8 mouse cellular contexts compared by ENCODE assay signal in genomic region chr1:34005238-34005725, GRCm38 (mm10).
DNase-seq lines count a peak whose midpoint lies in the region; ATAC-seq and TF ChIP-seq lines count a peak whose summit lies in the region.

No protein-coding gene starts in this region.

- peak overlapping the region; percentile 49; the same call in 1 of the 2 replicates for H3K4me3 ChIP-seq in kidney, postnatal 0 days (replicated peaks; ENCODE audit: low read depth, low read length)
- peak overlapping the region; percentile 50 for H3K4me3 ChIP-seq in embryonic facial prominence, embryonic 12.5 days
- peak overlapping the region; percentile 48 for H3K4me3 ChIP-seq in hindbrain, embryonic 15.5 days
- peak overlapping the region; percentile 61 for H3K4me3 ChIP-seq in midbrain, embryonic 16.5 days (ENCODE audit: low read depth, low read length)

- 0 out of 2 replicates have a peak, but pooled peaks cover 7% of the 10 kb centered on the region for H3K4me1 ChIP-seq in kidney, postnatal 0 days (replicated peaks; ENCODE audit: insufficient read depth, low read length)
- peaks cover 17% of the 10 kb centered on the region for H3K4me1 ChIP-seq in embryonic facial prominence, embryonic 12.5 days
- peaks cover 38% of the 10 kb centered on the region for H3K4me1 ChIP-seq in hindbrain, embryonic 15.5 days (replicated peaks)
- peaks cover 34% of the 10 kb centered on the region for H3K4me1 ChIP-seq in midbrain, embryonic 16.5 days (ENCODE audit: control insufficient read depth, insufficient read depth, low read length)

- H3K36me3 ChIP-seq in kidney, postnatal 0 days (ENCODE audit: insufficient read depth, low read length): no peaks in the 10 kb centered on the region
- H3K36me3 ChIP-seq in embryonic facial prominence, embryonic 12.5 days: no peaks in the 10 kb centered on the region
- no peaks in the 10 kb centered on the region for H3K36me3 ChIP-seq in hindbrain, embryonic 15.5 days
- H3K36me3 ChIP-seq in midbrain, embryonic 16.5 days (ENCODE audit: control insufficient read depth, insufficient read depth, low read length): no peaks in the 10 kb centered on the region

- intact Hi-C loops in gastrocnemius, postnatal 36 days (cut with DNase I): loop anchor here (5.0 kb wide), 1 partner anchor 112 kb away; no protein-coding TSS in a partner anchor

- peak overlapping the region; percentile 89 for H3K4me2 ChIP-seq in kidney, postnatal 0 days (ENCODE audit: low read length)
- peak overlapping the region; percentile 78 for H3K4me2 ChIP-seq in embryonic facial prominence, embryonic 12.5 days (replicated peaks)
- H3K4me2 ChIP-seq in hindbrain, embryonic 15.5 days: peak overlapping the region; percentile 79
- peak overlapping the region; percentile 61 for H3K4me2 ChIP-seq in midbrain, embryonic 16.5 days (ENCODE audit: low read length)

- DNase-seq in kidney, postnatal 0 days (ENCODE audit: low spot score): no peak
- no peak for DNase-seq in kidney, postnatal 4 days
- DNase-seq in adrenal gland, postnatal 36 days: no peak
- DNase-seq in thymus, adult 18-20 months: no peak
- no peak for DNase-seq in gastrocnemius, postnatal 36 days

- no peak for ATAC-seq in kidney, postnatal 0 days (replicated peaks; ENCODE audit: low FRiP score, low read depth)
- no peak for ATAC-seq in embryonic facial prominence, embryonic 12.5 days (ENCODE audit: insufficient number of reproducible peaks, insufficient read depth, low FRiP score, low TSS enrichment)
- ATAC-seq in hindbrain, embryonic 15.5 days (ENCODE audit: low FRiP score, low read depth): peak; percentile 40
- peak; percentile 43; the same call in 1 of the 2 replicates for ATAC-seq in midbrain, embryonic 16.5 days

- peak overlapping the region; percentile 19; the same call in 1 of the 2 replicates for H3K27ac ChIP-seq in kidney, postnatal 0 days
- H3K27ac ChIP-seq in embryonic facial prominence, embryonic 12.5 days: peak overlapping the region; percentile 64
- H3K27ac ChIP-seq in hindbrain, embryonic 15.5 days (replicated peaks): peak overlapping the region; percentile 89
- H3K27ac ChIP-seq in midbrain, embryonic 16.5 days (ENCODE audit: low read length): peak overlapping the region; percentile 85

- no peaks in the 10 kb centered on the region for H3K27me3 ChIP-seq in kidney, postnatal 0 days (ENCODE audit: insufficient read depth, low read length)
- H3K27me3 ChIP-seq in embryonic facial prominence, embryonic 12.5 days: no peaks in the 10 kb centered on the region
- H3K27me3 ChIP-seq in hindbrain, embryonic 15.5 days: no peaks in the 10 kb centered on the region
- no peaks in the 10 kb centered on the region for H3K27me3 ChIP-seq in midbrain, embryonic 16.5 days (ENCODE audit: control insufficient read depth, insufficient read depth, low read depth, low read length)

- WGBS in kidney, postnatal 0 days: 8% methylated on average over 10 of the region's 10 CpGs
- 2% methylated on average over 10 of the region's 10 CpGs for WGBS in embryonic facial prominence, embryonic 12.5 days
- 2% methylated on average over 10 of the region's 10 CpGs for WGBS in hindbrain, embryonic 15.5 days
- WGBS in midbrain, embryonic 16.5 days: under 1% methylated on average over 10 of the region's 10 CpGs

- TF ChIP-seq CTCF in kidney, postnatal 0 days (IDR thresholded peaks at IDR 0.05; ENCODE audit: low read depth): no peak

- H3K9me3 ChIP-seq in kidney, postnatal 0 days (replicated peaks; ENCODE audit: low read length): no peaks in the 10 kb centered on the region
- H3K9me3 ChIP-seq in embryonic facial prominence, embryonic 12.5 days: no peaks in the 10 kb centered on the region
- no peaks in the 10 kb centered on the region for H3K9me3 ChIP-seq in hindbrain, embryonic 15.5 days
- no peaks in the 10 kb centered on the region for H3K9me3 ChIP-seq in midbrain, embryonic 16.5 days (replicated peaks; ENCODE audit: control insufficient read depth, low read length, poor library complexity, severe bottlenecking)

- no peak overlapping the region for H3K9ac ChIP-seq in kidney, postnatal 0 days (ENCODE audit: low read depth, low read length)
- H3K9ac ChIP-seq in embryonic facial prominence, embryonic 12.5 days: peak overlapping the region; percentile 52
- H3K9ac ChIP-seq in hindbrain, embryonic 15.5 days: no peak overlapping the region
- H3K9ac ChIP-seq in midbrain, embryonic 16.5 days (ENCODE audit: low read depth, low read length): peak overlapping the region; percentile 82

Comparison
In these comparisons a context has a peak if more than half of its experiments do, and no peak if none do; other contexts are left out.
1. ATAC-seq: peak in hindbrain, embryonic 15.5 days (single experiment) and midbrain, embryonic 16.5 days (single experiment); none in kidney, postnatal 0 days (single experiment) and embryonic facial prominence, embryonic 12.5 days (single experiment).
2. H3K27ac ChIP-seq: peak in every context shown above with its lines; median percentile 89 in hindbrain, embryonic 15.5 days; 85 in midbrain, embryonic 16.5 days; 64 in embryonic facial prominence, embryonic 12.5 days; 19 in kidney, postnatal 0 days.
3. H3K9ac ChIP-seq: peak in embryonic facial prominence, embryonic 12.5 days (single experiment) and midbrain, embryonic 16.5 days (single experiment); none in kidney, postnatal 0 days (single experiment) and hindbrain, embryonic 15.5 days (single experiment).
4. Peak in every context shown above with its lines, with median percentiles within 50 percentile points of each other: H3K4me2 ChIP-seq and H3K4me3 ChIP-seq.